Mouse (Mus musculus) lung, adult 2 months (tissue): ENCODE measurements at regions not wholly inside any gene's neighbourhood (a gene's known extent, or its start where the extent isn't known, plus 50 kb on each side); places are given as distances from the start of the nearest gene placed in this dataset.

Experiments used
- CTCF ChIP-seq: fragments of 200-500 bp; IDR thresholded peaks from 2 replicates; pipeline ENCODE4 v1.5.1; 2011; ENCODE audit warnings: mild to moderate bottlenecking, low read length, control low read depth; ENCODE audit not compliant: insufficient read depth
- POLR2A ChIP-seq: fragments of 200-500 bp; IDR thresholded peaks from 2 replicates; pipeline ENCODE4 v1.6.1; 2011; ENCODE audit warnings: low read depth, mild to moderate bottlenecking, control low read depth, low read length, borderline replicate concordance; ENCODE audit errors: extremely low read depth

GRCm38 (mm10) chr10:99333831-99334230, 70.8 kb downstream of the Dusp6 start:
- TF ChIP-seq CTCF (no peak), POLR2A (no peak)
